Mouse (Mus musculus): ENCODE results near the gene Ube2v1.

Ube2v1 gene

DNA sequence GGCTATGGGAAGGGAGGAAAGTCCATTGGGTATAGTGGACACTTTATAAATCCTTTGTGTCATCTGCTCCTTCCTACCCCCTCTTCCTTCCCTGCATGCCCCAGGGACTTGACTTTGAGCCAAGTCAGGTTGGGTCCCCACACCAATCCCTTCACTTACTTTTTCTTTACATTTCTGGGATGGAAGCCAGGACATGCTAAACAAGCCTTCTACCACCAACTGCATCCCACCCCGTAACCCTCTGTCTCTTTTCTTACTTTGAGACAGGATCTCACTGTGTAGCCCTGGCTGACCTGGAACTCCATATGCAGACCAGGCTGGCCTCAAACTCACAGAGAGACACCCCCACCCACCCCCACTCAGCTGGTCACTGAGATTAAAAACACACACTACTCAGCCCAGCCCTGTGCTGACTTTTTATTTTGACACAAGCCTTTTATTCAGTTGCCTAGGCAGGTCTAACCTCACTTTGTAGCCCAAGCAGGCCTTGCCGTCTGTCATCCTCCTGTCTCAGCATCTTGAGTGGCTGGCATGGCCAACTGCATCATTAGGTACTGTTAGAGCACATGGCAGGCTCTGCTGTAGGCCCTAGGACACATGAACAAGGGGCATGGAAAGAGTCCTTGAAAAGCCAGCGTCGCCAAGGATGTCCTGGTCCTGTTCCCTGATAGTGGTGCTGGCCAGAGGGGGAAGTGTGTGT, 38.2 kb downstream of the Ube2v1 start:
- DNase-seq (ENCODE audit: low spot score), result no peak

- peak; percentile 65 for DNase-seq (ENCODE audit: low spot score)
Observed at GRCm38 (mm10) chr2:167588774-167589577, 42.9 kb downstream of the Ube2v1 start.

GRCm38 (mm10) chr2:167586976-167587375, 44.9 kb downstream of the Ube2v1 start:
- DNase-seq (ENCODE audit: low spot score), result peak; percentile 68

GRCm38 (mm10) chr2:167586041-167586440, 45.9 kb downstream of the Ube2v1 start:
- peak; percentile 74 for DNase-seq (ENCODE audit: low spot score)

GRCm38 (mm10) chr2:167585273-167585672, 46.6 kb downstream of the Ube2v1 start:
- no peak for DNase-seq (ENCODE audit: low spot score)

GRCm38 (mm10) chr2:167583161-167583952, 48.5 kb downstream of the Ube2v1 start:
- peak; percentile 67 for DNase-seq (ENCODE audit: low spot score)

GRCm38 (mm10) chr2:167578521-167578920, 53.4 kb downstream of the Ube2v1 start:
- DNase-seq (ENCODE audit: low spot score), result peak; percentile 71

DNA sequence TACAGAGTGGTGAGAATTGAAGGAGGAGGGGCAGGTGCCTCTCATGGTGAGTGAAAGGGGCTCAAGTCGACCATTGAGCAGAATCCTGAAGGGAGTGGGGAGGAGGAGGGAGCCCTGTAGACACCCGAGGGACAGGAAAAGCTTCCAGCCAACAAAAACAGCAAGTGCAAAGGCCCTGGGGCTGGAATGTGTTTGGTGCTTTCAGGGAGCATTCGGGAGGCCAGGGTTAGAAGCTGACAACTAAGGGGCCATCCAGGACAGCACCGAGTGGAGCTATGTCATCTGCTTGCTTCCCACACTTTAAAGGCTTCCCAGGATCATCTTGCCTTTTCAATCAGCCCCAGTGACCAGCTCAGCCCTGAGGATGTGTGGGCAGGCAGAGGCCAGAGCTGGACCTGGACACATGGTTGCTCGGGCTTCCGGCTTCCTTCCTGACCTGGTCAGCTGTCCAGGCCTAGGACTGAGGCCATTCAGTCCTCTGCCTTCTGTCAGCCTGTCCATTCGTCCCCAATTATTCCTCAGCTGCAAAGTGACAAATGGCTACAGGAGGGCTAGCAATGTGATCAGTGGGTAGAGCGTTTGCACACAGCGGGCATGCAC, 54.6 kb downstream of the Ube2v1 start:
- DNase-seq (ENCODE audit: low spot score), result no peak

DNA sequence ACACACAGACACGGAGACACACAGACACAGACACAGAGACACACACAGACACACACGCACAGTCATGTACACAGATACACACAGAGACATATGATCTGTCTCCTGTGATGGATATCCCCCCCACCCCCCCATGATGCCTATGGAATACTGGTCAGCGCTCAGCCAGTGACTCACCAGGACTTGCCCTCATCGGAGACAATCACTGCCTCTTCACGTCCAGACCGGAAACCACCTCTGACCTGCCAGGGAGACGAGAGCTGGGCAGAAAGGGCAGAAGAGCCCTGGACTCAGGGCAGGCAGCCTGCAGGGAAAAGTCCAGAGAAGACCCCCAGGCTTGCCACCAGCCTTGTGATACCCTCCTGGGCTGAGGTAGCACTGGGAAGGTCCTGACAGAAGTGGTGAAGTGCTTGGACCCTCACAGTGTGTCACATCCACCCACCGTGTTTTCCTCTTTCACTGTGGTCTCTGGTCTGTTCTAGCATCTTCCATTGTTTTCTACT, 55.7 kb downstream of the Ube2v1 start:
- no peak for DNase-seq (ENCODE audit: low spot score)

DNA sequence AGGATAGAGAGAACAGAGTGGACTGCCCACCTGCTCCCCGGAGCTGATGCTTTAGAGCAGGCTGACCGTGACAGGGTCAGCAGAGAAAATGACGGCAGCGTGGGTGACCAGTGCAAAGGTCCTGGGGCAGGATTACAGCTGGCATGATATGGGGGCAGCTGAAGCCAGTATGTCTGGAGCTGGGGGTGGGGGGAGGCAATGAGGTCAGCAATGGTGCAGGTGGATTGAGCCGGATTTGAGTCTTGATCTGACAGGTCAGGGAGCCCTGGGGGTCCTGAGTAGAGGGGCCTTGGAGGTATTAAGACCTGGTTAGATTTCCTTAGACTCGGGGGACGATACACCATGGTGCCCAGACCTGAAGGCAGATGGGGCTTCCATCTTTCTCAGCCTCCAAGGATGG, 56.3 kb downstream of the Ube2v1 start:
- DNase-seq (ENCODE audit: low spot score), result no peak

DNA sequence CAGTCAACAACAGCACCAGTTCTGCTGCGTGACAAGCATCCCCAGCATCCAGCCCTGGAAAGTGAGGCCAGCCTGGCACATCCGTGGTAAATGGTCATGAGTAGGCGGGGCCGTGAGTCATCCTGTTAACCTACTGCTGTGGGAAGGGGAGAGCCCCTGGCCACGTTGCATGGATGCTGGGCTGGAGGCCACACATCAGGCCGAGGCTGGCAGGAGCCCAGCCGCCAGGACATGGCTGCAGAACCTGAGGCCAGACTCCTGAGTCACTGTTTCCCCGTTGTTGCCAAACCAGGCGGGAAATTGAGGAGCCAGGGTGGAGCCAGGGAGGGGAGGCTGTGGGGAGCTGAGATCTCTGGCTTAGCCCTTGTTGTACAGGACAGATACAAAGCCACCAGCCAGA, 57.1 kb downstream of the Ube2v1 start:
- DNase-seq (ENCODE audit: low spot score), result no peak

DNA sequence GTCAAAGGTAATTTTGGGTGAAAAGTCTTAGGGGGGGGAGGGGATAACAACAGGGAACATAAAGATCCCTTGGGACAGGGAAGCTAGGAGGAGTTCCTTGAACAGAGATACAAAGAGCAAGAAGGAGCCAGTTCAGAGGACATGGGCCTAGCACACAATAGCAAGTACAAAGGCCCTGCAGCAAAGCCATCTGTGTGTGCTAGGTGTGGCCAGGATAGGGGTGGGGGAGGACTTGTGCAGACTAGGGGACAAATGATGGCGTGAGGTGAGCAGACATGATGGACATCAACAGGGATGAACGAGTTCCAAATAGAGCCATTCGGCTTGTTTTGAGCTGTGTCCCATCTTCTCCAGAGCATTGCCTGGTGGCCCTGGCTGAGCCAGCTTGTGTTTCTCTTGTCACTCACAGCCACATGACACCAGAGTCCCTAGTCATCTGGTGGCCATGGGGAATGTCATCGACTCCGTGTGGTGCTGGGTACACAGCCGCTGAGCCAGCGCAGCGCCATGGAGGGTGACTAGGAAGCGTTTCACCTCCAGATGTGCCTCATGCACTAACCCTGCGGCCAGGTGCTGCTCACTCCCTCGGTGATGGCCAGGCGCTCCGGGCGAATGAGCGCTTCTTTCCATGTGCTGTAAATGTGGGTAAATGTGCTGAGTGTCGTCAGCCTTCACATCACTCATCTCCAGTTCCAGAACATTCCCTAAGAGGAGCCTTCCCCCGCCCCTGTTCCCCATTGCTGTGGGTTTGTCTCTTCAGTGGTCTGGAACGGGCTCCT, 60.3 kb downstream of the Ube2v1 start:
- no peak for DNase-seq (ENCODE audit: low spot score)

DNA sequence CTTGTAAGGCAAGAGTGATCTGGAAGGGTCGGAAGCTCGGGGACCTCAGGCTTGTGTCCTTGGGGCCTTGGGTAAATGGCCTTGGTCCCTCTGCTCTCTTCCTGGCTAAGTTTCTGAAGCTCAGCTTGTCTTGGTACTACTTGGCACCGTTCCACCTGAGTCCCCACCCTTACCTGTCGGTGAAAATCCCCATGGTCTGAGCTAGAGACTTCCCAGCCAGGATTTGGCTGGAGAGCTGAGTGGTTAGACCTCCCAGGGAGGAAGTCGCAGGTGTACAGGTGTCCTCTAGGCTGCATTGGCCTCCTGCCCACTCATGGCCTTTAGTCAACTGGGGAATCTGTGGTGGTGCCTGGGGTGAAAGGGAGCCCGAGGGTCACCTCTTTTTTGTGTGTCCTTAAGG, 61.1 kb downstream of the Ube2v1 start:
- no peak for DNase-seq (ENCODE audit: low spot score)

DNA sequence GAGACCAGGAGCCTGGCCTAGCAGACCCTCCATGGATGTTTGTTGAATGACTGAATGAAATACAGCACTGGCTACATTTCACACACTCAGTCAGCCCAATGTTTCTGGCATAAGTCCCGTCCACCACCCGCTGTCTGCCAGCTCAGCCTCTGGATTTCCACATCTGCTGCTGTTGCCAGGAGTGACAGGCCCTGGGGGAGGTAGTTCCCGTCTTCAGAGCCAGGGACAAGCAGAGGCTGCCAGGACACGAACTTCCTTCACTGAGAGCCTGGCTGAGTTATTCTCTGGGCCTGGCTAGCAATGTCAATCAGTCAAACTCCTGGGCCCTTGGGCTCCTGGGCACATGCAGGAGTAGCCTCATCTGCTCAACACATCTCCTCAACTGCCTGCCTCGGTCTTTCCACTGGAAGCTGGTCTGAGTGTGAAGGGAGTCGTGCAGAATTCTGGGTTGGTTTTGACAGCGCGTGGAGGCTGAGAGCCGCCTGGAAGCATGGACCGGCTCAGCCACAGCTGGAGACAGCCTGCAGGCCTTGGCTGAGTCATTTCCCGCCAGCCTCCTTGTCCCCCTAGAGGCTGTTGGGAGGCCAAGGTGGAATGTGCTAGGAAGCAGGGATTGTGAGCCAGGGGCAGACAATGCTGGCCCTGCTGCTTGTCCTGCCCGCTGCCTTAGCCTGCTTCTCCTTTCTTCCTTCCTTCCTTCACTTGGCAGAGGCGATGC, 61.8 kb downstream of the Ube2v1 start:
- DNase-seq (ENCODE audit: low spot score), result no peak

DNA sequence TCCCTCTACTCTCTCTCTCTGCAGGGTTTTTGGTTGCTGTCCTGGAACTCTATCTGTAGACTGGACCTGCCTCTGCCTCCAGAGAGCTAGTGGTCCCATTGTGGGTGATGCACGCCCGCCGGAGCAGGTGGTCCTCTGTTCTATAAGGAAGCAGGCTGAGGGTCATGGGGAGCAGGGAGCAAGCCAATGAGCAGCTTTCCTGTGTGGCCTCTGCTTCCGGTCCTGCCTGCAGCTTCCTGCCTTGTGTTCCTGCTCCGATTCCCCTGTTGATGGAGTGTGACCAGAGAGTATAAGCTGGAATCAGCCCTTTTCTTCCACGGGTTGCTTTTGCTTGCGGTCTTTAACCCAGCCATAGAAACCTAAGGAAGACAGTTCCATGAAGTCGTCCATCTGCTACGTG, 63.8 kb downstream of the Ube2v1 start:
- no peak for DNase-seq (ENCODE audit: low spot score)

GRCm38 (mm10) chr2:167565682-167566081, 66.2 kb downstream of the Ube2v1 start:
- peak; percentile 80 for DNase-seq (ENCODE audit: low spot score)

DNA sequence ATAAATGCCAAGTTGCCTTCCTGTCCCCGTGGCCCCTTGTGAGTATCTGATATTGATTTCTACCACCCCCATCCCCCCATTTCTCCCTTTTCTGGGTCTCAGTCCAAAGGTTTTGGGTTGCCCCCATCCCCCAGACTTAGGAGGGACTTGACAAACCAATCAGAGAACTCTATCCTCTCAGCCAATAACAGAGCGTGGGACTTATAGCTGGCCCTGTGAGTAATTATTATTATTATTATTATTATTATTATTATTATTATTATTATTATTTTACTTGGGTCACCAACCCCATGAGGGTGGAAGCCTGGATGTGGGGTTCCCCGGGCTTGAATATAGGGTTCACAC, 66.6 kb downstream of the Ube2v1 start:
- no peak for DNase-seq (ENCODE audit: low spot score)

- peak; percentile 22 for DNase-seq (ENCODE audit: low spot score)
Observed at GRCm38 (mm10) chr2:167564551-167565311, 67.2 kb downstream of the Ube2v1 start.

- peak; percentile 69 for DNase-seq (ENCODE audit: low spot score)
Observed at GRCm38 (mm10) chr2:167563703-167564102, 68.2 kb downstream of the Ube2v1 start.

DNA sequence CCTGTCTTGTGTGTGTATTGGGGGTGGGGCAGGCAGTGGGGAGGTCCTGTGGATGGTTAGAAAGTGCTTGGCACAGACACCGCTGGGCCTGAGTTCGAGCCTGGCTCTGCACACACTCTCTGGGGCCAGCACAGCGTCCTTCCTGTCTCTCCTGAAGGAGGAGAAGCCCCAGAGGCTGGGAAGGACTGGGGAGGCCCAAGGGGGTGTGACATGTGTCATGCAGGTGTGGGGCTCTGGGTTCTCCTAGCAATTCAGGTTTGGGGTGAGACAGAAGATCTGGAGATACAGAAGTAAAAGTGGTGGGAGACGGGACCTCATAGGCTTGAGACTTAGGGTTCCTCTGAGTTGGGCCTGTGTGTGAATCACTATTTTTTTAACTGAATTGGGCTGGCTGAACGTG, 68.9 kb downstream of the Ube2v1 start:
- DNase-seq (ENCODE audit: low spot score), result no peak
